Mouse (Mus musculus): ENCODE data around the gene Fam19a2. TPM values are rescaled to one million over a fixed set of nuclear protein-coding genes. Genes with fewer than 3 reads are reported as not detected.

Gene Fam19a2
- polyA plus RNA-seq, 1 experiment from 2014 or later = 0.29 TPM

- WGBS = 70% methylated on average over 10 of the region's 10 CpGs
- Histone ChIP-seq H3K27me3 (ENCODE audit: control insufficient read depth, insufficient read depth, low read length) (peaks cover 29% of the 10 kb centered on the region), H3K4me3 (ENCODE audit: low read length) (no peak overlapping the region), H3K4me2 (ENCODE audit: low read depth, low read length) (no peak overlapping the region), H3K4me1 (ENCODE audit: control insufficient read depth, insufficient read depth, low read length) (peaks cover 14% of the 10 kb centered on the region), H3K36me3 (ENCODE audit: control insufficient read depth, insufficient read depth) (no peaks in the 10 kb centered on the region), H3K9me3 (replicated peaks; ENCODE audit: control insufficient read depth, low read length) (no peaks in the 10 kb centered on the region), H3K27ac (ENCODE audit: low read length) (no peak overlapping the region), H3K9ac (ENCODE audit: low read length) (no peak overlapping the region)
- ATAC-seq (replicated peaks; ENCODE audit: extremely low read depth, insufficient read depth, low FRiP score) = no peak
Observed at GRCm38 (mm10) chr10:123268568-123268967, 4.8 kb downstream of the Fam19a2 start.

GRCm38 (mm10) chr10:123274554-123274953 is 10.8 kb downstream of the Fam19a2 start:
- Histone ChIP-seq H3K9me3 (replicated peaks; ENCODE audit: control insufficient read depth, low read length) (no peaks in the 10 kb centered on the region), H3K9ac (ENCODE audit: low read length) (no peak overlapping the region), H3K4me2 (ENCODE audit: low read depth, low read length) (peak overlapping the region; percentile 10; the same call in 1 of the 2 replicates), H3K36me3 (ENCODE audit: control insufficient read depth, insufficient read depth) (no peaks in the 10 kb centered on the region), H3K4me3 (ENCODE audit: low read length) (no peak overlapping the region), H3K27ac (ENCODE audit: low read length) (no peak overlapping the region), H3K27me3 (ENCODE audit: control insufficient read depth, insufficient read depth, low read length) (no peaks in the 10 kb centered on the region), H3K4me1 (ENCODE audit: control insufficient read depth, insufficient read depth, low read length) (no peaks in the 10 kb centered on the region)
- WGBS = 47% methylated on average over 11 of the region's 11 CpGs
- no peak for ATAC-seq (replicated peaks; ENCODE audit: extremely low read depth, insufficient read depth, low FRiP score)

GRCm38 (mm10) chr10:123307300-123307699 is 43.5 kb downstream of the Fam19a2 start:
- Histone ChIP-seq H3K4me2 (ENCODE audit: low read depth, low read length) (no peak overlapping the region), H3K9me3 (replicated peaks; ENCODE audit: control insufficient read depth, low read length) (no peaks in the 10 kb centered on the region), H3K4me1 (ENCODE audit: control insufficient read depth, insufficient read depth, low read length) (no peaks in the 10 kb centered on the region), H3K9ac (ENCODE audit: low read length) (no peak overlapping the region), H3K27ac (ENCODE audit: low read length) (no peak overlapping the region), H3K36me3 (ENCODE audit: control insufficient read depth, insufficient read depth) (no peaks in the 10 kb centered on the region), H3K4me3 (ENCODE audit: low read length) (no peak overlapping the region), H3K27me3 (ENCODE audit: control insufficient read depth, insufficient read depth, low read length) (no peaks in the 10 kb centered on the region)
- ATAC-seq (replicated peaks; ENCODE audit: extremely low read depth, insufficient read depth, low FRiP score) = no peak

- no peak overlapping the region for H3K27ac ChIP-seq (ENCODE audit: low read length)
- no peak overlapping the region for H3K9ac ChIP-seq (ENCODE audit: low read length)
- no peak for ATAC-seq (replicated peaks; ENCODE audit: extremely low read depth, insufficient read depth, low FRiP score)
- WGBS = 89% methylated on average over 3 of the region's 3 CpGs
- no peaks in the 10 kb centered on the region for H3K9me3 ChIP-seq (replicated peaks; ENCODE audit: control insufficient read depth, low read length)
- no peaks in the 10 kb centered on the region for H3K36me3 ChIP-seq (ENCODE audit: control insufficient read depth, insufficient read depth)
- no peak overlapping the region for H3K4me3 ChIP-seq (ENCODE audit: low read length)
- H3K4me2 ChIP-seq (ENCODE audit: low read depth, low read length) = no peak overlapping the region
- H3K27me3 ChIP-seq (ENCODE audit: control insufficient read depth, insufficient read depth, low read length) = no peaks in the 10 kb centered on the region
- H3K4me1 ChIP-seq (ENCODE audit: control insufficient read depth, insufficient read depth, low read length) = no peaks in the 10 kb centered on the region
Observed at GRCm38 (mm10) chr10:123326271-123326670, 62.5 kb downstream of the Fam19a2 start.

- Histone ChIP-seq H3K4me1 (ENCODE audit: control insufficient read depth, insufficient read depth, low read length) (no peaks in the 10 kb centered on the region), H3K4me3 (ENCODE audit: low read length) (no peak overlapping the region), H3K27me3 (ENCODE audit: control insufficient read depth, insufficient read depth, low read length) (no peaks in the 10 kb centered on the region), H3K36me3 (ENCODE audit: control insufficient read depth, insufficient read depth) (no peaks in the 10 kb centered on the region), H3K27ac (ENCODE audit: low read length) (no peak overlapping the region), H3K9me3 (replicated peaks; ENCODE audit: control insufficient read depth, low read length) (no peaks in the 10 kb centered on the region), H3K9ac (ENCODE audit: low read length) (no peak overlapping the region), H3K4me2 (ENCODE audit: low read depth, low read length) (no peak overlapping the region)
- 58% methylated on average over 5 of the region's 5 CpGs for WGBS
- no peak for ATAC-seq (replicated peaks; ENCODE audit: extremely low read depth, insufficient read depth, low FRiP score)
Observed at GRCm38 (mm10) chr10:123341280-123341679, 77.5 kb downstream of the Fam19a2 start.

- 16% methylated on average over 5 of the region's 5 CpGs for WGBS
- Histone ChIP-seq H3K9ac (ENCODE audit: low read length) (no peak overlapping the region), H3K4me3 (ENCODE audit: low read length) (no peak overlapping the region), H3K36me3 (ENCODE audit: control insufficient read depth, insufficient read depth) (no peaks in the 10 kb centered on the region), H3K9me3 (replicated peaks; ENCODE audit: control insufficient read depth, low read length) (no peaks in the 10 kb centered on the region), H3K4me1 (ENCODE audit: control insufficient read depth, insufficient read depth, low read length) (no peaks in the 10 kb centered on the region), H3K27ac (ENCODE audit: low read length) (no peak overlapping the region), H3K27me3 (ENCODE audit: control insufficient read depth, insufficient read depth, low read length) (no peaks in the 10 kb centered on the region), H3K4me2 (ENCODE audit: low read depth, low read length) (no peak overlapping the region)
- no peak for ATAC-seq (replicated peaks; ENCODE audit: extremely low read depth, insufficient read depth, low FRiP score)
Observed at GRCm38 (mm10) chr10:123342591-123343236, 78.9 kb downstream of the Fam19a2 start.

GRCm38 (mm10) chr10:123346301-123346700 is 82.5 kb downstream of the Fam19a2 start:
- no peak overlapping the region for H3K4me3 ChIP-seq (ENCODE audit: low read length)
- H3K4me2 ChIP-seq (ENCODE audit: low read depth, low read length) = no peak overlapping the region
- no peak overlapping the region for H3K27ac ChIP-seq (ENCODE audit: low read length)
- WGBS = 90% methylated on average over 8 of the region's 8 CpGs
- no peaks in the 10 kb centered on the region for H3K27me3 ChIP-seq (ENCODE audit: control insufficient read depth, insufficient read depth, low read length)
- H3K9ac ChIP-seq (ENCODE audit: low read length) = no peak overlapping the region
- no peaks in the 10 kb centered on the region for H3K9me3 ChIP-seq (replicated peaks; ENCODE audit: control insufficient read depth, low read length)
- ATAC-seq (replicated peaks; ENCODE audit: extremely low read depth, insufficient read depth, low FRiP score) = no peak
- H3K36me3 ChIP-seq (ENCODE audit: control insufficient read depth, insufficient read depth) = no peaks in the 10 kb centered on the region
- H3K4me1 ChIP-seq (ENCODE audit: control insufficient read depth, insufficient read depth, low read length) = no peaks in the 10 kb centered on the region

- 44% methylated on average over 5 of the region's 5 CpGs for WGBS
- H3K4me1 ChIP-seq (ENCODE audit: control insufficient read depth, insufficient read depth, low read length) = no peaks in the 10 kb centered on the region
Observed at GRCm38 (mm10) chr10:123353667-123354066, 89.9 kb downstream of the Fam19a2 start.

GRCm38 (mm10) chr10:123357010-123357409 is 93.2 kb downstream of the Fam19a2 start:
- Histone ChIP-seq H3K4me3 (ENCODE audit: low read length) (no peak overlapping the region), H3K4me2 (ENCODE audit: low read depth, low read length) (peak overlapping the region; percentile 18; the same call in 1 of the 2 replicates), H3K27ac (ENCODE audit: low read length) (no peak overlapping the region), H3K36me3 (ENCODE audit: control insufficient read depth, insufficient read depth) (no peaks in the 10 kb centered on the region), H3K9me3 (replicated peaks; ENCODE audit: control insufficient read depth, low read length) (no peaks in the 10 kb centered on the region), H3K4me1 (ENCODE audit: control insufficient read depth, insufficient read depth, low read length) (0 out of 2 replicates have a peak, but pooled peaks cover 5% of the 10 kb centered on the region), H3K27me3 (ENCODE audit: control insufficient read depth, insufficient read depth, low read length) (no peaks in the 10 kb centered on the region), H3K9ac (ENCODE audit: low read length) (no peak overlapping the region)
- WGBS = 68% methylated on average over 6 of the region's 6 CpGs
- no peak for ATAC-seq (replicated peaks; ENCODE audit: extremely low read depth, insufficient read depth, low FRiP score)

More at GRCm38 (mm10) chr10:123353667-123354066, 89.9 kb downstream of the Fam19a2 start:
- H3K36me3 ChIP-seq (ENCODE audit: control insufficient read depth, insufficient read depth) = no peaks in the 10 kb centered on the region
- H3K4me2 ChIP-seq (ENCODE audit: low read depth, low read length) = no peak overlapping the region
- ATAC-seq (replicated peaks; ENCODE audit: extremely low read depth, insufficient read depth, low FRiP score) = no peak
- H3K4me3 ChIP-seq (ENCODE audit: low read length) = no peak overlapping the region
- no peak overlapping the region for H3K9ac ChIP-seq (ENCODE audit: low read length)
- no peaks in the 10 kb centered on the region for H3K27me3 ChIP-seq (ENCODE audit: control insufficient read depth, insufficient read depth, low read length)
- no peak overlapping the region for H3K27ac ChIP-seq (ENCODE audit: low read length)
- no peaks in the 10 kb centered on the region for H3K9me3 ChIP-seq (replicated peaks; ENCODE audit: control insufficient read depth, low read length)
